38 mouse cellular contexts compared by ENCODE assay signal in genomic region chr16:32120454-32120853, GRCm38 (mm10). TPM values are rescaled to one million over a fixed set of nuclear protein-coding genes. Genes with fewer than 3 reads are reported as not detected.
DNase-seq lines count a peak whose midpoint lies in the region; ATAC-seq and TF ChIP-seq lines count a peak whose summit lies in the region.
"Had no signal": no experiment of that assay in that cellular context is flagged by ENCODE, and none has a peak within 500 bp of the region (broad histone marks: within the 10 kb centered on the region; RNA-seq: fewer than 3 reads in every experiment).

No protein-coding gene starts in this region.

- H3K27me3 ChIP-seq in hindbrain, postnatal 0 days (ENCODE audit: insufficient read depth, low read length) = no peaks in the 10 kb centered on the region
- no peaks in the 10 kb centered on the region for H3K27me3 ChIP-seq in hindbrain, embryonic 14.5 days (ENCODE audit: control insufficient read depth, insufficient read depth, low read length)
- H3K27me3 ChIP-seq in liver, embryonic 14.5 days (ENCODE audit: control insufficient read depth, insufficient read depth, low read length) = no peaks in the 10 kb centered on the region
- H3K27me3 ChIP-seq in liver, embryonic 12.5 days (replicated peaks) = no peaks in the 10 kb centered on the region
- no peaks in the 10 kb centered on the region for H3K27me3 ChIP-seq in E14TG2a.4 (ENCODE audit: insufficient read depth, low read length)
- H3K27me3 ChIP-seq: embryonic facial prominence, embryonic 15.5 days; forebrain, embryonic 12.5 days; heart, embryonic 15.5 days; hindbrain, embryonic 12.5 days; limb, embryonic 12.5 days; liver, embryonic 15.5 days; neural tube, embryonic 15.5 days; stomach, embryonic 15.5 days had no signal

- H3K9ac ChIP-seq in hindbrain, postnatal 0 days (replicated peaks; ENCODE audit: low read length) = no peak overlapping the region
- H3K9ac ChIP-seq in hindbrain, embryonic 14.5 days = no peak overlapping the region
- H3K9ac ChIP-seq in liver, embryonic 14.5 days (replicated peaks) = no peak overlapping the region
- H3K9ac ChIP-seq in liver, embryonic 12.5 days = no peak overlapping the region
- H3K9ac ChIP-seq in ES-E14 (ENCODE audit: insufficient read depth, low read depth, low read length, poor library complexity, severe bottlenecking) = no peak overlapping the region
- H3K9ac ChIP-seq: embryonic facial prominence, embryonic 15.5 days; forebrain, embryonic 12.5 days; forebrain, postnatal 0 days; heart, embryonic 15.5 days; hindbrain, embryonic 12.5 days; limb, embryonic 12.5 days; liver, embryonic 15.5 days; neural tube, embryonic 15.5 days; stomach, embryonic 15.5 days had no signal

- no peak overlapping the region for H3K4me3 ChIP-seq in hindbrain, postnatal 0 days (ENCODE audit: low read length)
- H3K4me3 ChIP-seq in hindbrain, embryonic 14.5 days (replicated peaks; ENCODE audit: low read length) = no peak overlapping the region
- H3K4me3 ChIP-seq in liver, embryonic 14.5 days (ENCODE audit: insufficient read depth in 1 of 2, low read depth in 2 of 2, low read length in 2 of 2) = no peak overlapping the region
- H3K4me3 ChIP-seq in liver, embryonic 12.5 days = no peak overlapping the region
- H3K4me3 ChIP-seq in E14TG2a.4 (replicated peaks; ENCODE audit: low read length) (no peak overlapping the region), ES-E14 (ENCODE audit: insufficient read depth in 1 of 2, low read depth in 1 of 2, low read length in 2 of 2, poor library complexity in 1 of 2, severe bottlenecking in 1 of 2) (no peak overlapping the region)
- H3K4me3 ChIP-seq: embryonic facial prominence, embryonic 10.5 days; embryonic facial prominence, embryonic 15.5 days; forebrain, embryonic 12.5 days; heart, embryonic 10.5 days; heart, embryonic 15.5 days; hindbrain, embryonic 12.5 days; limb, embryonic 12.5 days; liver, embryonic 15.5 days; neural tube, embryonic 15.5 days; stomach, embryonic 15.5 days had no signal

- TF ChIP-seq CTCF in hindbrain, postnatal 0 days (IDR thresholded peaks at IDR 0.05; ENCODE audit: low read depth) = 0 out of 2 replicates have a peak, but pooled peaks have one; percentile 5
- TF ChIP-seq CTCF in liver, embryonic 14.5 days (IDR thresholded peaks at IDR 0.05; ENCODE audit: low read depth) = peak; percentile 39
- peak; percentile 85 for TF ChIP-seq CTCF in E14TG2a.4 (conservative IDR thresholded peaks at IDR 0.05; ENCODE audit: low read length)

- H3K27ac ChIP-seq in hindbrain, postnatal 0 days = no peak overlapping the region
- H3K27ac ChIP-seq in hindbrain, embryonic 14.5 days = no peak overlapping the region
- no peak overlapping the region for H3K27ac ChIP-seq in liver, embryonic 14.5 days
- H3K27ac ChIP-seq in liver, embryonic 12.5 days = no peak overlapping the region
- H3K27ac ChIP-seq in ES-E14 (ENCODE audit: insufficient read depth, low read depth, low read length, poor library complexity, severe bottlenecking) = no peak overlapping the region
- H3K27ac ChIP-seq: embryonic facial prominence, embryonic 10.5 days; embryonic facial prominence, embryonic 15.5 days; forebrain, embryonic 12.5 days; heart, embryonic 10.5 days; heart, embryonic 15.5 days; hindbrain, embryonic 12.5 days; limb, embryonic 12.5 days; liver, embryonic 15.5 days; neural tube, embryonic 15.5 days; stomach, embryonic 15.5 days had no signal

- whole genome bisulfite sequencing in hindbrain, postnatal 0 days = 75% methylated on average over 3 of the region's 3 CpGs
- WGBS in hindbrain, embryonic 14.5 days = 75% methylated on average over 3 of the region's 3 CpGs
- WGBS in liver, embryonic 14.5 days (ENCODE audit: insufficient replicate concordance) = 65% methylated on average over 3 of the region's 3 CpGs
- 73% methylated on average over 3 of the region's 3 CpGs for WGBS in liver, embryonic 12.5 days (ENCODE audit: insufficient replicate concordance)

- DNase-seq in hindbrain, postnatal 0 days (ENCODE audit: low spot score) = no peak
- no peak for DNase-seq in hindbrain, embryonic 14.5 days (ENCODE audit: low spot score)
- DNase-seq in liver, embryonic 14.5 days (ENCODE audit: low read depth in 3 of 3, low spot score in 3 of 3) = no peak
- no peak for DNase-seq in ES-E14 (ENCODE audit: low read depth, low spot score)
- no peak for DNase-seq in T-cell, adult 2 months (ENCODE audit: low spot score)
- DNase-seq in c-Kit-positive CD71-positive TER-119-positive erythroid progenitor cells, embryonic 14.5 days (ENCODE audit: low spot score) = no peak
- DNase-seq: adrenal gland, adult 8-10 months; cerebellum, adult 8-10 months; cerebellum, postnatal 25 days; forebrain, postnatal 0 days; gastrocnemius, postnatal 14 days; heart, postnatal 36 days; kidney, adult 2 months; kidney, postnatal 36 days; layer of hippocampus, postnatal 36 days; lung, postnatal 10 days; midbrain, embryonic 14.5 days; right cerebral cortex, postnatal 25 days; thymus, adult 2 months; thymus, postnatal 4 days had no signal

- H3K36me3 ChIP-seq in hindbrain, postnatal 0 days (ENCODE audit: insufficient read depth, low read length) = no peaks in the 10 kb centered on the region
- H3K36me3 ChIP-seq in hindbrain, embryonic 14.5 days (replicated peaks; ENCODE audit: control insufficient read depth, insufficient read depth) = no peaks in the 10 kb centered on the region
- no peaks in the 10 kb centered on the region for H3K36me3 ChIP-seq in liver, embryonic 14.5 days (replicated peaks; ENCODE audit: control insufficient read depth, insufficient read depth, low read depth)
- H3K36me3 ChIP-seq in liver, embryonic 12.5 days = no peaks in the 10 kb centered on the region
- H3K36me3 ChIP-seq in E14TG2a.4 (ENCODE audit: insufficient read depth, low read length) = no peaks in the 10 kb centered on the region
- no peaks in the 10 kb centered on the region for H3K36me3 ChIP-seq in ES-E14 (ENCODE audit: control insufficient read depth, insufficient read depth, low read length, poor library complexity, severe bottlenecking)
- H3K36me3 ChIP-seq: embryonic facial prominence, embryonic 10.5 days; embryonic facial prominence, embryonic 15.5 days; forebrain, embryonic 12.5 days; G1E; heart, embryonic 10.5 days; heart, embryonic 15.5 days; hindbrain, embryonic 12.5 days; limb, embryonic 12.5 days; liver, embryonic 15.5 days; neural tube, embryonic 15.5 days; stomach, embryonic 15.5 days had no signal

- in situ Hi-C loops in ES-E14 (cut with MboI; ENCODE audit: low sequenced_read_pairs in 2 of 2, unreplicated experiment in 2 of 2) = no loop called here

- H3K4me1 ChIP-seq in hindbrain, postnatal 0 days (ENCODE audit: insufficient read depth, low read length) = no peaks in the 10 kb centered on the region
- H3K4me1 ChIP-seq in hindbrain, embryonic 14.5 days (replicated peaks; ENCODE audit: control insufficient read depth, insufficient read depth, low read length) = no peaks in the 10 kb centered on the region
- H3K4me1 ChIP-seq in liver, embryonic 14.5 days (replicated peaks; ENCODE audit: control insufficient read depth in 2 of 2, insufficient read depth in 2 of 2, low read length in 1 of 2) = peaks cover 3 to 11% of the 10 kb centered on the region in 2 experiments; a peak in 2 of 4 replicates
- H3K4me1 ChIP-seq in liver, embryonic 12.5 days = peaks cover 12% of the 10 kb centered on the region
- peaks cover 64% of the 10 kb centered on the region for H3K4me1 ChIP-seq in E14TG2a.4 (replicated peaks; ENCODE audit: low read depth, low read length)
- H3K4me1 ChIP-seq in ES-E14 (ENCODE audit: control insufficient read depth in 2 of 2, insufficient read depth in 2 of 2, low read length in 2 of 2, poor library complexity in 1 of 2) = peaks cover 2 to 13% of the 10 kb centered on the region in 2 experiments; a peak in 1 of 4 replicates
- H3K4me1 ChIP-seq: forebrain, embryonic 12.5 days; hindbrain, embryonic 12.5 days; limb, embryonic 12.5 days; stomach, embryonic 15.5 days had no signal

- H3K4me2 ChIP-seq in hindbrain, postnatal 0 days (ENCODE audit: low read depth, low read length) = no peak overlapping the region
- H3K4me2 ChIP-seq in hindbrain, embryonic 14.5 days (replicated peaks) = no peak overlapping the region
- no peak overlapping the region for H3K4me2 ChIP-seq in liver, embryonic 14.5 days (ENCODE audit: low read depth)
- no peak overlapping the region for H3K4me2 ChIP-seq in liver, embryonic 12.5 days
- H3K4me2 ChIP-seq: embryonic facial prominence, embryonic 15.5 days; forebrain, embryonic 12.5 days; heart, embryonic 15.5 days; hindbrain, embryonic 12.5 days; limb, embryonic 12.5 days; liver, embryonic 15.5 days; neural tube, embryonic 15.5 days; stomach, embryonic 15.5 days had no signal

- no peak for ATAC-seq in hindbrain, postnatal 0 days
- no peak for ATAC-seq in hindbrain, embryonic 14.5 days (ENCODE audit: low FRiP score)
- no peak for ATAC-seq in liver, embryonic 14.5 days (ENCODE audit: insufficient read depth)
- no peak for ATAC-seq in liver, embryonic 12.5 days
- ATAC-seq: forebrain, postnatal 0 days; Patski had no signal

- H3K9me3 ChIP-seq in hindbrain, postnatal 0 days (ENCODE audit: low read length) = no peaks in the 10 kb centered on the region
- no peaks in the 10 kb centered on the region for H3K9me3 ChIP-seq in hindbrain, embryonic 14.5 days (ENCODE audit: control insufficient read depth, low read length)
- no peaks in the 10 kb centered on the region for H3K9me3 ChIP-seq in liver, embryonic 14.5 days (ENCODE audit: control insufficient read depth, low read length)
- H3K9me3 ChIP-seq in liver, embryonic 12.5 days (replicated peaks) = no peaks in the 10 kb centered on the region
- H3K9me3 ChIP-seq in E14TG2a.4 (ENCODE audit: low read length) (no peaks in the 10 kb centered on the region), ES-E14 (ENCODE audit: control insufficient read depth, insufficient read depth, low read depth, low read length) (no peaks in the 10 kb centered on the region)
- H3K9me3 ChIP-seq: embryonic facial prominence, embryonic 10.5 days; embryonic facial prominence, embryonic 15.5 days; forebrain, embryonic 12.5 days; G1E; heart, embryonic 10.5 days; heart, embryonic 15.5 days; hindbrain, embryonic 12.5 days; limb, embryonic 12.5 days; liver, embryonic 15.5 days; neural tube, embryonic 15.5 days; stomach, embryonic 15.5 days had no signal

- no peak for TF ChIP-seq EP300 in liver, embryonic 14.5 days (IDR thresholded peaks at IDR 0.05; ENCODE audit: low read depth)

RNA-seq across cellular contexts. Expression of gene Cep19, which starts 20.9 kb away (rescaled TPM):
- total RNA-seq in hindbrain, postnatal 0 days (2014; rRNA removed) = 20.1 and 28.2 TPM in 2 replicates
- 55.0 and 56.0 TPM in 2 replicates for polyA plus RNA-seq in hindbrain, postnatal 0 days (2015; fragmentation: Nextera tagmentation; extraction: Ambion mirVana)
- 50.3 and 53.0 TPM in 2 replicates for polyA plus RNA-seq in hindbrain, embryonic 14.5 days (2014; fragmentation: Nextera tagmentation; extraction: Ambion mirVana)
- 1.3 and 2.1 TPM in 2 replicates for polyA plus RNA-seq in liver, embryonic 14.5 days (2012; rRNA removed)
- 4.0 and 4.3 TPM in 2 replicates for polyA plus RNA-seq in liver, embryonic 14.5 days (2014; fragmentation: Nextera tagmentation; extraction: Ambion mirVana)
- 7.6 TPM in 2 replicates for polyA plus RNA-seq in liver, embryonic 12.5 days (2016; fragmentation: Nextera tagmentation; extraction: Ambion mirVana)
- 8.9 and 11.9 TPM in 2 replicates for total RNA-seq in ES-E14 (2012; rRNA removed)

RNA-seq across cellular contexts. Expression of gene Pigx, which starts 20.9 kb away (rescaled TPM):
- total RNA-seq in hindbrain, postnatal 0 days (2014; rRNA removed) = 46.5 and 47.3 TPM in 2 replicates
- 86.7 and 93.3 TPM in 2 replicates for polyA plus RNA-seq in hindbrain, postnatal 0 days (2015; fragmentation: Nextera tagmentation; extraction: Ambion mirVana)
- polyA plus RNA-seq in hindbrain, embryonic 14.5 days (2014; fragmentation: Nextera tagmentation; extraction: Ambion mirVana) = 96.8 and 109 TPM in 2 replicates
- polyA plus RNA-seq in liver, embryonic 14.5 days (2012; rRNA removed) = 10.5 and 13.2 TPM in 2 replicates
- 25.5 and 28.8 TPM in 2 replicates for polyA plus RNA-seq in liver, embryonic 14.5 days (2014; fragmentation: Nextera tagmentation; extraction: Ambion mirVana)
- 33.8 and 37.2 TPM in 2 replicates for polyA plus RNA-seq in liver, embryonic 12.5 days (2016; fragmentation: Nextera tagmentation; extraction: Ambion mirVana)
- 59.5 and 86.2 TPM in 2 replicates for total RNA-seq in ES-E14 (2012; rRNA removed)

RNA-seq across cellular contexts. Expression of gene Pak2, which starts 41.3 kb away (rescaled TPM):
- 21.7 and 22.5 TPM in 2 replicates for total RNA-seq in hindbrain, postnatal 0 days (2014; rRNA removed)
- 21.8 TPM in 2 replicates for polyA plus RNA-seq in hindbrain, postnatal 0 days (2015; fragmentation: Nextera tagmentation; extraction: Ambion mirVana)
- polyA plus RNA-seq in hindbrain, embryonic 14.5 days (2014; fragmentation: Nextera tagmentation; extraction: Ambion mirVana) = 30.6 and 34.5 TPM in 2 replicates
- 4.8 and 6.7 TPM in 2 replicates for polyA plus RNA-seq in liver, embryonic 14.5 days (2012; rRNA removed)
- 9.1 and 9.5 TPM in 2 replicates for polyA plus RNA-seq in liver, embryonic 14.5 days (2014; fragmentation: Nextera tagmentation; extraction: Ambion mirVana)
- 17.7 and 18.3 TPM in 2 replicates for polyA plus RNA-seq in liver, embryonic 12.5 days (2016; fragmentation: Nextera tagmentation; extraction: Ambion mirVana)
- total RNA-seq in ES-E14 (2012; rRNA removed) = 17.9 and 26.9 TPM in 2 replicates

RNA-seq across cellular contexts. Expression of gene Nrros, which starts 44.9 kb away (rescaled TPM):
- total RNA-seq in hindbrain, postnatal 0 days (2014; rRNA removed) = 8.7 and 17.3 TPM in 2 replicates
- polyA plus RNA-seq in hindbrain, postnatal 0 days (2015; fragmentation: Nextera tagmentation; extraction: Ambion mirVana) = 5.4 and 6.7 TPM in 2 replicates
- polyA plus RNA-seq in hindbrain, embryonic 14.5 days (2014; fragmentation: Nextera tagmentation; extraction: Ambion mirVana) = 6.9 and 7.9 TPM in 2 replicates
- 11.6 and 13.2 TPM in 2 replicates for polyA plus RNA-seq in liver, embryonic 14.5 days (2012; rRNA removed)
- 18.8 and 18.9 TPM in 2 replicates for polyA plus RNA-seq in liver, embryonic 14.5 days (2014; fragmentation: Nextera tagmentation; extraction: Ambion mirVana)
- polyA plus RNA-seq in liver, embryonic 12.5 days (2016; fragmentation: Nextera tagmentation; extraction: Ambion mirVana) = 26.5 and 29.9 TPM in 2 replicates
- 6.4 and 7.2 TPM in 2 replicates for total RNA-seq in ES-E14 (2012; rRNA removed)
- polyA plus RNA-seq: Patski had no signal

RNA-seq across cellular contexts. Expression of gene Bex6, which starts 59.2 kb away (rescaled TPM):
- not detected in 2 replicates for total RNA-seq in hindbrain, postnatal 0 days (2014; rRNA removed)
- polyA plus RNA-seq in hindbrain, postnatal 0 days (2015; fragmentation: Nextera tagmentation; extraction: Ambion mirVana) = not detected in 2 replicates
- not detected in 2 replicates for polyA plus RNA-seq in hindbrain, embryonic 14.5 days (2014; fragmentation: Nextera tagmentation; extraction: Ambion mirVana)
- polyA plus RNA-seq in liver, embryonic 14.5 days (2012; rRNA removed) = 0.52 and 0.90 TPM in 2 replicates
- polyA plus RNA-seq in liver, embryonic 14.5 days (2014; fragmentation: Nextera tagmentation; extraction: Ambion mirVana) = 0.70 and 0.71 TPM in 2 replicates
- 1.5 and 1.6 TPM in 2 replicates for polyA plus RNA-seq in liver, embryonic 12.5 days (2016; fragmentation: Nextera tagmentation; extraction: Ambion mirVana)
- 1.4 and 1.6 TPM in 2 replicates for total RNA-seq in ES-E14 (2012; rRNA removed)
- total RNA-seq: adrenal gland, adult 8-10 months; adrenal gland, postnatal 4 days; forebrain, postnatal 0 days; G1E; gastrocnemius, postnatal 14 days; heart, postnatal 36 days; layer of hippocampus, adult 8-10 months; layer of hippocampus, postnatal 36 days; left cerebral cortex, postnatal 14 days had no signal
- polyA plus RNA-seq: embryonic facial prominence, embryonic 10.5 days; forebrain, embryonic 12.5 days; forebrain, postnatal 0 days; G1E; heart, embryonic 15.5 days; hindbrain, embryonic 12.5 days; kidney, adult 2 months; kidney, embryonic 16.5 days; limb, embryonic 12.5 days; midbrain, embryonic 14.5 days; neural tube, embryonic 15.5 days; Patski had no signal

Comparison
In these comparisons a context has a peak if more than half of its experiments do, and no peak if none do; other contexts are left out.
1. CTCF ChIP-seq: peak in every context shown above with its lines; median percentile 85 in E14TG2a.4; 39 in liver, embryonic 14.5 days; 5 in hindbrain, postnatal 0 days.